ENCODE assay signal across 24 mouse cellular contexts in the genomic region with DNA sequence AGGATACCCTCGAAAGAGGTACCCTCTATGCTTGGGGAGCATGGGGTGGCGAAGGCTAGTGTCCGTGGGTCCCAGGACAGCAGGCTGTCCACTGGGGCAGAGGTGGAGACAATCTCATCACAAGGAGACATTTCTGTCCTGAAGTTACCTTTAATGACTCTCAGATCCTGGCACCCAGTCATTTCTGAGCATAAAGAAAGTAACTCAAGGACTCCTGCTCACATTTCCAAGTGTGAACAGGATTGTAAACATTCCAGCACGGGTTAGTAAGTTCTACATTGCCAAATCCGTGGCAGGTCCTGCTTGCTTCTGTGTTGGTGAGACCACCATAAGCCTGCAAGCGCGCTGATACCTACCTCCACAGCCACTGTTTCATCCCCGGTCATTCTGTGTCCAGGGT.
"Had no signal": no experiment of that assay in that cellular context is flagged by ENCODE, and none has a peak within 500 bp of the region (broad histone marks: within the 10 kb centered on the region; RNA-seq: fewer than 3 reads in every experiment).

No protein-coding gene starts in this region.

- H3K27ac ChIP-seq: heart, adult 2 months; heart, embryonic 13.5 days; heart, embryonic 15.5 days; hindbrain, embryonic 13.5 days; hindbrain, embryonic 15.5 days; hindbrain, postnatal 0 days; kidney, embryonic 15.5 days; kidney, postnatal 0 days; limb, embryonic 13.5 days; limb, embryonic 15.5 days had no signal

- DNase-seq: gastrocnemius, postnatal 14 days; gastrocnemius, postnatal 36 days; heart, adult 2 months; heart, postnatal 14 days; heart, postnatal 36 days; kidney, adult 11 months; kidney, adult 2 months; kidney, adult 9 months; kidney, postnatal 14 days; kidney, postnatal 36 days; layer of hippocampus, adult 9-11 months; layer of hippocampus, postnatal 36 days; left cerebral cortex, postnatal 4 days had no signal

- H3K9ac ChIP-seq: heart, embryonic 13.5 days; heart, embryonic 15.5 days; hindbrain, embryonic 13.5 days; hindbrain, embryonic 15.5 days; kidney, embryonic 15.5 days; limb, embryonic 13.5 days; limb, embryonic 15.5 days had no signal

- H3K4me2 ChIP-seq: heart, embryonic 11.5 days; heart, embryonic 13.5 days; heart, embryonic 15.5 days; hindbrain, embryonic 13.5 days; hindbrain, embryonic 15.5 days; kidney, embryonic 15.5 days; limb, embryonic 13.5 days; limb, embryonic 15.5 days had no signal

- H3K4me1 ChIP-seq: hindbrain, embryonic 13.5 days; hindbrain, embryonic 15.5 days had no signal

- H3K9me3 ChIP-seq: heart, embryonic 13.5 days; heart, embryonic 15.5 days; hindbrain, embryonic 13.5 days; hindbrain, embryonic 15.5 days; kidney, embryonic 15.5 days; limb, embryonic 13.5 days; limb, embryonic 15.5 days had no signal

- ATAC-seq: hindbrain, postnatal 0 days; intestine, embryonic 16.5 days had no signal

- H3K27me3 ChIP-seq: heart, embryonic 13.5 days; heart, embryonic 15.5 days; hindbrain, embryonic 13.5 days; hindbrain, embryonic 15.5 days; kidney, embryonic 15.5 days; limb, embryonic 15.5 days had no signal

- H3K4me3 ChIP-seq: heart, adult 2 months; heart, embryonic 13.5 days; heart, embryonic 15.5 days; hindbrain, embryonic 13.5 days; hindbrain, embryonic 15.5 days; kidney, embryonic 15.5 days; limb, embryonic 13.5 days; limb, embryonic 15.5 days had no signal

- H3K36me3 ChIP-seq: heart, embryonic 13.5 days; heart, embryonic 15.5 days; kidney, embryonic 15.5 days; limb, embryonic 13.5 days; limb, embryonic 15.5 days had no signal
